Mouse (Mus musculus) A20 (cell line): ENCODE data around the gene Scarf1.

ENCODE experiments used
- DNase-seq: peaks from one replicate; pipeline ENCODE4 v3.0.0-alpha.2; 2011; ENCODE audit warnings: low read depth, low spot score

Gene Scarf1

GRCm38 (mm10) chr11:75511213-75511612 lies 2.1 kb upstream of the Scarf1 start:
- no peak for DNase-seq

DNA sequence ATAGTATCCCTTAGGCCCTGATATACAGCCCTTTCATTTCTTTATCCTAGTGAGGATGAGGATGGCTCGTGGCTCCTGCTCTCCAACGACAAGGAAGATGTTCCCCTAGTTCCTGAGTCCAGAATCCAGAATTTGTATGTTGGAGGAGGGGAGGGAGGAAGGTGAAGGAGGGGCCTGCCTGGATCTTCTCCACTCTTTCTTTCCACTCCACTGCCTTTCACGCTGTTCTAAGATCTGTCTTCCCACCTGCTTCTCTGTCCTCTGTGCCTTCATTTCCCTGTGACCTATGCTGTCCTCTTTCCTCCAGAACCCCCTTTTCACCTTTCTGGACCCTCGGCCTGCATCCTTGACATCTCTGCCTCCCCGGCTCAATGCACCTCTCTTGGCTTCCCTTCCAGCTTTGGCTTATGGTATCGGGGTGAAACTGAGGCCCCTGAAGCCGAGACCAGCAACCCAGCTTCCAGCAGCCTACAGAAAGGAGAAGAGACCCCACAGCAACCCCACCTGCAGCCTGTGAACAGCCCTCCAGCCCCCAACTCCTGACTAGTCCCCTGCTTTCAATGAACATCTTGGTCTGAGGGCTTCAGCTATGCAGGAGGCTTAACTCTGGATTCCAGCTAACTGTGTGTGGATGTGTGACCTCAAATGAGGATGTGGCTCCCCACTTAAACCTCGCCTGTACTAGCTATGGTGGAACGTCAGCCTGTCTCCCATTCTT lies 880 bp upstream of the Scarf1 start:
- DNase-seq: no peak

DNA sequence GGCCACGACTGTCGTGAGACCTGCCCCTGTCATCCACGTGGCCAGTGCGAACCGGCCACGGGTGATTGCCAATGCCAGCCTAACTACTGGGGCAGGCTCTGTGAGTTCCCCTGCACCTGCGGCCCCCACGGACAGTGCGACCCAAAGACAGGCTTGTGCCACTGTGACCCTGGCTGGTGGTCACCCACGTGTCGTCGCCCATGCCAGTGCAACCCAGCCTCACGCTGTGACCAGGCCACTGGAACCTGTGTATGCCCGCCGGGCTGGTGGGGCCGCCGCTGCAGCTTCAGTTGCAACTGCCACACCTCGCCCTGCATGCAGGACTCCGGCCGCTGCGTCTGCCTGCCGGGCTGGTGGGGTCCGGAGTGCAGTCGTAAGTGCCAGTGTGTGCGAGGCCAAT lies 1.8 kb downstream of the Scarf1 start:
- no peak for DNase-seq

GRCm38 (mm10) chr11:75519834-75520633 lies 6.7 kb downstream of the Scarf1 start:
- no peak for DNase-seq

DNA sequence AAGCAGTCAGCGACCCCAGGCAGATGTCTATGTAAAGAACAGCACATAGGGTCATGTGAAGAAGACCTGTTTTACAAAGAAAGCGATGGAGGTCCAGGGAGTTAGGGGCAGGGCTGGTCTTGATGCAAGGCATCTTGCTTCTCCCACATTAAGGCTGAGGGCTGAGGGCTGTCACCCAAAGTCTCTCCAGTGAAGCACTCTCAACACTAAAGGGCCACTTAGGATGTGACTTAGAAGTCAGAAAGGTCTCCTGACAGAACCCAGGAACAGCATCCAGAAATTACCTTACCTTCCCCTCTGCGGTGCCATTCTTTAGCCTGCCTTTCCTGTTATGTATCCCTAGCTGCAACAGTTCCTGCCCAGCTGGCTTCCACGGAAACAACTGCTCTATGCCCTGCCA lies 8.3 kb downstream of the Scarf1 start:
- DNase-seq: no peak

DNA sequence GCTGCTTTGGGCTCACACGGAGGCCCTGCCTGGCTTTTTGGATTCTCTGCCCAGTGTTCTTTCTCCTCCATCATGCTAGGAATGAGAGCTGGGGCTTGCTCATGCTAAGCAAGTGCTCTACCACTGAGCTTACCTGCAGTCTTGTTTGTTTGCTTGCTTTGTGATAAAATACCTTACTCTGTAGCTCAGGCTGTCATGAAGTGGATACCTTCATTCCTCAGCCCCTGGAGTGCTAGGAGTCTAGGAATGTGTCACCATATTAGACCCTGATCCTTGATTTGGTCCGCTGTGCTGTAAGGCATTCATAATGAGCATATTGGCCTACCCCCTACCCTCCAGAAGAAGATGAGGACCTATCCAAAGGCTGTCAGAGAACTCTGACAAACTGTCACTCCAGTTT lies 9.5 kb downstream of the Scarf1 start:
- no peak for DNase-seq

DNA sequence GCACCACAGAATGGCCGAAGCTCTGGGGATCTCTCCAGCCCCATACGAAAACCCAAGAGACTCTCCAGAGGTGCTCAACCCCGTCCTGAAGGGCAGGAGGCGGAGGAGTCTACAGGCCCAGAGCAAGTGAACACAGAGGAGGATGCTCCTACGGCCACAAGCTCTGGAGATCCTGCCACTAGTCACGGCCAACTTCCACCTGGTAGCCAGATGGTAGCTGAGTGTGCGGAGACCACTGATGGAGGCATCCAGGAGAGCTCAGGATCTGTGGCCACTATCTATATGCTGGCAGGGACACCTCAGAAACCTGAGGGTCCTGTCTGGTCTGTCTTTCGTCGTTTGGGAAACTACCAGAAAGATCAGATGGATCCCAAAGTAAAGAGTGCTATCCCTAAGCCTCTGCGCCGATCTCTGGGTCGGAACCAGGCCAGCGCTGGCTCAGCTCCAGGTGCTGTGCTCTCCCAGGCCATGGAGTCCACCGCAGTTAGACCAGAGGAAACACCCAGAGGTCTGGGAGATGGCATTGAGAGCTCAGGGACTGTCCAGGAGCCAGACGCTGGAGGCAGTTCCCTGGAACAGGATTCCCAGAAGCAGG lies 12.3 kb downstream of the Scarf1 start:
- DNase-seq: no peak

GRCm38 (mm10) chr11:75526943-75527342 lies 13.6 kb downstream of the Scarf1 start:
- peak; percentile 87 for DNase-seq

GRCm38 (mm10) chr11:75529771-75530170 lies 16.4 kb downstream of the Scarf1 start:
- no peak for DNase-seq

DNA sequence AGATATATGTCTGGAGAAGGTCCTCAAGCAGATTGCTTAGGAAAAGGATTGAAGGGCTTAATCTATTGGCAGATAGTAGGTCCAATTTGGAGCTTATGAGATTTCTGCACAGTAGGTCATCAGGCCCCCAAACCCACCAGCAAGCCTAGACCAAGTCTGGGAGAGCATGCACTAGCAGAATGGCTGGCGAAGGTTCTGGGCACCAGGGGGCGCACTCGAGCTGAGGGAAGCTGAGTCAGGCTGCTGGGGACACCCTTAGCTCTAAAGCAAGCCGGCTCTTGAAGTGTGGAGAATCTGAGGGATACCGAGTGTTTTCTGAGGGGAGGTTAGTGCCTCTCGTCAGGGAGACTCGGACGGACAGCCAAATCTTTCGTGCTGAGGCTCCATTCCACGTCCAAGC lies 17.0 kb downstream of the Scarf1 start:
- peak; percentile 92 for DNase-seq

DNA sequence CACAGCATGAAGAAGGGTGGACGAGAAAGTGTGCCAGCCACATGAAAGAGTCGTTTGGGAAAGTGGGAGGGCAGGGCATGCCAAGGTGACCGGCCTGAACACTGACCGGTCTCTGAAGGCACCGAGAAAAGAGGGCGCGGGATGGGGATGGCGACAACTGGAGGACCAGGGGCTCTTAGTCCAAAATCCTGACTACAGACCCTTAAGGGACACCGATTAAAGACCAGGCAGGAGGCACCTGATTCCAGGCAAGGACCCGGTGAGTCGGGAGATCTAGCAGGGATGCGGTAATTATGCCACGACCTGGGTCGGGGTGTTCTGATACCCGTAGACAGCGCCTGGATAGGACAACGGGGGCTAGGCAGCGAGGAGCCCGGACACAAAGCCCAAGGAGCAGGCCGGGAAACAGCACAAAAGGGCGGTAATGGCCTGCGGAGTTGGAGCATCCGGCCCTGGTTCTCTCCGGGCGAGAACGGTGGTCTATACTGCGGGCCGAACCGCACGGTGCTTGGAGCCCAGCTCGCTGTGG lies 17.6 kb downstream of the Scarf1 start:
- no peak for DNase-seq

- peak; percentile 96 for DNase-seq
Observed at GRCm38 (mm10) chr11:75531469-75532242, 18.3 kb downstream of the Scarf1 start, which contains the start of gene Slc43a2. Gene Slc43a2 (plus strand): TSS chr11:75531694.

DNA sequence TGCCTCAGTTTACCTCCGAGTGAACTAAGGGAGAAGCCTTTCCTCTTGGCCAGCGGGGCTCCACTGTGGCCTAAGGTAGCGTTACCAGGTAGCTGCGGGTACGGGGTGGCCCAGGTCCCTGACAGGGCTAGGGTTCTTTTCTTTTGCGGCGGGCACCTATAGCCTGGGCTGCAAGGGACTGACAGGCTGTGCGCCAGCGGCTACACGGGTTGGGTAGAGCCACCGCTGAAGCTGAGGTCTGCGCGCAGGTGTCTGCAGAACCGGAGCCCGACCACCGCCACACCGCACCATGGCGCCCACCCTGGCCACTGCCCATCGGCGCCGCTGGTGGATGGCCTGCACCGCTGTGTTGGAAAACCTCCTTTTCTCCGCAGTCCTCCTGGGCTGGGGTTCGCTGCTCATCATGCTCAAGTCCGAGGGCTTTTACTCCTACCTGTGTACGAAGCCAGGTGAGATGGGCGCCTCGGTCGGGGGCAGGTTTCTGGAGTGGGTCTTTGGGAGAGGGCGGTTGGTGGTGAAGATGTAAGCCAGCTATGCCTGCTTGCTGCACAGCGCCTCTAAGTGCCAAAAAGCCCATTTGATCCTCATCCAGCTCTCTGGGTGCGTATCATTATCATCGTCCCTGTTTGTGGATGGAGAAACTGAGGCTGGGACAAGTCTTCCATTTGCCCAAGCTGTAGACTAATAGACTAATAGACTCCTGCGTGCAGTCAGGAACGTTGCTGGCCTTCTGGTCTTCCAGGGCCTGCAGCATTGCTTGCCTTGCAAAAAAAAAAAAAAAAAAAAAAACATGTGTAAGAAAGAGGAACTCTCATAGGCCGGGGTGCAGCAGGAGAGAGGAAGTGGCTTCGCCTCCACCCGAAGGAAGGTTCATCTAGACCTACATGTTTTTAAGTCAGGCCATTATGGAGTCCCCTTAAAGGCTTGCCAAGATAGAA lies 19.3 kb downstream of the Scarf1 start:
- peak; percentile 90 for DNase-seq

GRCm38 (mm10) chr11:75533314-75534015 lies 20.1 kb downstream of the Scarf1 start:
- no peak for DNase-seq

- no peak for DNase-seq
Observed at GRCm38 (mm10) chr11:75534286-75535033, 21.1 kb downstream of the Scarf1 start.

DNA sequence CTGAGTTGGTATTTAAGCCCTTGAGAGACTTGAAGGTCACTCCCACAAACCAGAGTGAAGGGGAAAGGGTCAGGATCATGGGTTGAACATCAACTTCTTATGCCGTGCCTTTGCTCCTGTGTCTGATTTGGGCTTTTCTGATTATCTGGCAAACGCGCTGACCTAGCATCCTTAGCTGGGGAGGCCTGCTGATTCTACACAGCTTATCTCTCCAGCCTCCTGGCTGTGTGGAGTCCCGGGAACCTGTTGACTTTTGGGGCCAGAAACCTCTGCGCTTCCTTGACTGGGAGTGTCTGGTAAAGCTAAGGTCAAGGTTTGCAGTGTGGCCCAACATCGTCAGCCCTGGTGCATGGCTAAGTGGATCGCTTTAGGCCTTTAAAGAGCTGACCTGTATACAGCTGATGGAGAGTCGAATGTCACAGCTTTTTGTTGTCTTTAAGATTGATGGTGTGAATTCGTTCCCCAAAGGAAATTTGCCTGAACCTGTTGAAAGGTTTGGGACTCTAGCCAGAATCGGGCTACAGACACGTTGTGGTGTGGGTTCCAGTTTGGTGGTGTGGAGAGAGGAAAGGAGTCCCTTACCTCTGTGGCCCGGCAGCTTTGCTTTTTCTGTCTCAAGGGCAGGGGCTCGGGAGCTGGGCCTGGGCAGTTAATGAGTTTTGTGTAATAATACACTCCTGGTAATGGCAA lies 21.9 kb downstream of the Scarf1 start:
- no peak for DNase-seq

DNA sequence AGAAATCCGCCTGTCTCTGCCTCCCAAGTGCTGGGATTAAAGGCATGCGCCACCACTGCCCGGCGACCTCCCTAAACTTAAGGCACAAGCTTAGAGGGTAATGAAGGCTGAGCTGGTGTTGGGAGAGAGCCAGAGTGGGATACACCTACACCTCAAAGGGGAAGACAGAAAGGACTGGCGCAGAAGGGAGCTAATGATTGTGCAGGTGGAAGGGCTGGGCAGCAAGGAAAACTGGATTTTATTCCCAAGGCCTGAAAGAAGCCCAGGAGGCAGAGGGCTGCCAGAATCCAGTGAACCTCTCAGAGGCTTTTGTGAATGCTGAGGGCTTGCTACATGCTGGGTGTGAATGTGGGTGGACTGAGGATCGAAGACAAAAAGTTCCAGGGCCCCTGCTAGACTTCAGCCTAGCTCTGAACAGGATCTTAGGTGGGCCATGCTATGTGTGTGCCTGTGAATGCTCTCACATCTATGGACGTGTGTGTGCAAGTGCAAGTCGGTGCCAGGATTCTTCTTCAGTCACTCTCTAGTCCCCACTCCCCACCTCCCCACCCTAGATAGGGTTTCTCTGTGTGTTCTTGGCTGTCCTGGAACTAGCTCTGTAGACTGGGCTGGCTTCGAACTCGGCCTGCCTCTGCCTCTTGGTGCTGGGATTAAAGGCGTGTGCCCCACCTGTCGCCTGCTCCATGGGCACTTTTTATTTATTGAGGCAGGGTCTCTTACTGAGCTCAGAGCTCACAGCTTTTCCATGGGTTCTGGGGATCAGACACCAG lies 23.1 kb downstream of the Scarf1 start:
- DNase-seq: no peak

DNA sequence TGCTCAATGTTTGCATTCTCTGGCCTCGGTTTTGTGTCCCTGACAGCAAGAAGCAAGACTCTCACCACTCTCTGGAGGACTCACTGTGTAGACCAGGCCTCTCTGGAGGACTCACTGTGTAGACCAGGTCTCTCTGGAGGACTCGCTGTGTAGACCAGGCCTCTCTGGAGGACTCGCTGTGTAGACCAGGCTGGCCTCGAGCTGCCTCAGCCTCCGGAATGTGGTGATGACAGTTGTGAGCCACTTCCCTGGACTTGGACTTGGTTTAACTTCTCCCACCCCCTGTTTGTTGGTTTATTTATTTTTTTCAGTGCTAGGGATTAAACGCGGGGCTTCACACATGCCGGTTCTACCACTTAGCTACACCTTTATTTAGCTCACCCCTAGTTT lies 23.7 kb downstream of the Scarf1 start:
- no peak for DNase-seq
